9 mouse cellular contexts compared by ENCODE assay signal in the genomic region with DNA sequence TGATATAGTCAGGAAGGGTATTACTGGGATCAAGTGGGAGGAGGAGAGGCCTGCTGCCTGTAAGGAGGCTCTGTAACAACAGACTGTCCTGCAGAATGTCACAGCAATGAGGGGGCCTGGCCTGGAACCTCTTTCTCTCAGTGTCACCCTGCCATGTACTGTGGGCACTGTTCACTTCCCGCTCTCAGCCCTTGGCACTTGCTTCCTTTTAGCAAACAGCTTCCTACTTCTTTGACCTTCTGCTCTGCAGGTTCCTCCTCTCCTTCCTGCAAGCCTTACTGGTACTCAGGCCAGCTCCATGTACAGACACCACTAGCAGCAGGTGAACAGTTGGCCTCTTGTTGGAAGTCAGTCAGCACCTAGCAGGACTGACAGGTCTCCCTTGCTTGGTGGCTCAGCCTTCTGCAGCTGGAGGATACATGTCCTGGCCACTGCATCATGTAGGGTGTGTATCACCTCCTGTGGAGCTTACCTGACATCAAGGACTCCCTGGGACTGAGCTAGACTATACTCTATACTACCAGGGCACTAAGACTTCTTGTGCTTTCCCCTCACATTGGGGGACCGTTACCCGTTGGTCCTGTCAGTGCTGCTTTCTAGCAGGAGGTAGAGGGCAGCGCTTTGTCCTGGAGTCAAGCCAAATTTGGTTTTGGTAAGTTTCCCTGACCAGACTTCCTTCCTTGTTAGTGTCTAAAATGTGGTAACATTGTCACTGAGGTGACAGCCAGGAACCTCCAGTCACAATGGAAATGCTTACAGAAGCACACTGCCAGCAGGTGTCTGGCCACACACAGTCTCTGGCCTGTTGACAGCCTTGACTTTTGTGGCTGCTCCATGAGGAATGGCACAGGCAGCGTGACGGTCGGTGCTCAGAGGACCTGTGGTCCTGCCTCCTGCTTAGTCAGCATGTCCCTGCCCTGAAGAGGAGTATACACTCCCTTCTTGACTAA.
DNase-seq lines count a peak whose midpoint lies in the region; ATAC-seq and TF ChIP-seq lines count a peak whose summit lies in the region.
"Had no signal": no experiment of that assay in that cellular context is flagged by ENCODE, and none has a peak within 500 bp of the region (broad histone marks: within the 10 kb centered on the region; RNA-seq: fewer than 3 reads in every experiment).

No protein-coding gene starts in this region.

- WGBS in forebrain, embryonic 10.5 days = 61% methylated on average over 7 of the region's 7 CpGs
- 31% methylated on average over 7 of the region's 7 CpGs for WGBS in forebrain, postnatal 0 days
- WGBS in hindbrain, postnatal 0 days = 33% methylated on average over 7 of the region's 7 CpGs

- no peak overlapping the region for H3K4me2 ChIP-seq in forebrain, postnatal 0 days (ENCODE audit: low read depth)
- H3K4me2 ChIP-seq in hindbrain, postnatal 0 days (ENCODE audit: low read depth, low read length) = no peak overlapping the region
- H3K4me2 ChIP-seq in myocyte (ENCODE audit: low read depth) = no peak overlapping the region
- H3K4me2 ChIP-seq: stomach, embryonic 15.5 days had no signal

- no peak overlapping the region for H3K4me3 ChIP-seq in forebrain, embryonic 10.5 days
- no peak overlapping the region for H3K4me3 ChIP-seq in forebrain, postnatal 0 days (ENCODE audit: low read depth, low read length)
- no peak overlapping the region for H3K4me3 ChIP-seq in hindbrain, postnatal 0 days (ENCODE audit: low read length)
- H3K4me3 ChIP-seq in myocyte = no peak overlapping the region
- H3K4me3 ChIP-seq: stomach, embryonic 15.5 days had no signal

- no peaks in the 10 kb centered on the region for H3K36me3 ChIP-seq in forebrain, embryonic 10.5 days (replicated peaks)
- no peaks in the 10 kb centered on the region for H3K36me3 ChIP-seq in forebrain, postnatal 0 days (ENCODE audit: insufficient read depth)
- no peaks in the 10 kb centered on the region for H3K36me3 ChIP-seq in hindbrain, postnatal 0 days (ENCODE audit: insufficient read depth, low read length)
- no peaks in the 10 kb centered on the region for H3K36me3 ChIP-seq in myocyte (ENCODE audit: control insufficient read depth, insufficient read depth)
- H3K36me3 ChIP-seq: stomach, embryonic 15.5 days had no signal

- 0 out of 2 replicates have a peak, but pooled peaks cover under 1% of the 10 kb centered on the region for H3K27me3 ChIP-seq in forebrain, embryonic 10.5 days (ENCODE audit: poor library complexity, severe bottlenecking)
- no peaks in the 10 kb centered on the region for H3K27me3 ChIP-seq in forebrain, postnatal 0 days (ENCODE audit: insufficient read depth, low read length)
- no peaks in the 10 kb centered on the region for H3K27me3 ChIP-seq in hindbrain, postnatal 0 days (ENCODE audit: insufficient read depth, low read length)
- H3K27me3 ChIP-seq in myocyte (ENCODE audit: control insufficient read depth, insufficient read depth, insufficient read length) = no peaks in the 10 kb centered on the region
- H3K27me3 ChIP-seq: stomach, embryonic 15.5 days had no signal

- no peak overlapping the region for H3K9ac ChIP-seq in forebrain, postnatal 0 days
- H3K9ac ChIP-seq in hindbrain, postnatal 0 days (replicated peaks; ENCODE audit: low read length) = no peak overlapping the region
- H3K9ac ChIP-seq: stomach, embryonic 15.5 days had no signal

- TF ChIP-seq CTCF in forebrain, postnatal 0 days (IDR thresholded peaks at IDR 0.05; ENCODE audit: low read depth) = no peak
- TF ChIP-seq CTCF in hindbrain, postnatal 0 days (IDR thresholded peaks at IDR 0.05; ENCODE audit: low read depth) = no peak

- no peaks in the 10 kb centered on the region for H3K9me3 ChIP-seq in forebrain, embryonic 10.5 days
- H3K9me3 ChIP-seq in forebrain, postnatal 0 days (ENCODE audit: low read length) = no peaks in the 10 kb centered on the region
- no peaks in the 10 kb centered on the region for H3K9me3 ChIP-seq in hindbrain, postnatal 0 days (ENCODE audit: low read length)
- H3K9me3 ChIP-seq: stomach, embryonic 15.5 days had no signal

- H3K4me1 ChIP-seq in forebrain, embryonic 10.5 days = peaks cover 72% of the 10 kb centered on the region
- H3K4me1 ChIP-seq in forebrain, postnatal 0 days (ENCODE audit: insufficient read depth) = peaks cover 20% of the 10 kb centered on the region
- peaks cover 26% of the 10 kb centered on the region for H3K4me1 ChIP-seq in hindbrain, postnatal 0 days (ENCODE audit: insufficient read depth, low read length)

- peak; percentile 21 for TF ChIP-seq POLR2A in myocyte (IDR thresholded peaks at IDR 0.05; ENCODE audit: insufficient read length, low read depth)

- peaks cover 74% of the 10 kb centered on the region for H3K79me2 ChIP-seq in myocyte (ENCODE audit: control insufficient read depth, insufficient read depth)

- DNase-seq in forebrain, embryonic 10.5 days (ENCODE audit: extremely low spot score, low spot score) = no peak
- no peak for DNase-seq in forebrain, postnatal 0 days
- DNase-seq in lung, postnatal 25 days (ENCODE audit: low spot score) = peak; percentile 40
- DNase-seq in lung, postnatal 14 days = no peak
- DNase-seq in hindbrain, postnatal 0 days (ENCODE audit: low spot score) = peak; percentile 50
- DNase-seq in urinary bladder, postnatal 25 days (ENCODE audit: low spot score) = no peak
- DNase-seq in MN1 (ENCODE audit: low spot score) = no peak

- H3ac ChIP-seq in myocyte (ENCODE audit: control insufficient read depth, insufficient read length) = no peak overlapping the region

- ATAC-seq in forebrain, postnatal 0 days = no peak
- no peak for ATAC-seq in hindbrain, postnatal 0 days

- H3K27ac ChIP-seq in forebrain, embryonic 10.5 days = peak overlapping the region; percentile 93
- no peak overlapping the region for H3K27ac ChIP-seq in forebrain, postnatal 0 days (ENCODE audit: low read depth, low read length)
- H3K27ac ChIP-seq in hindbrain, postnatal 0 days = peak overlapping the region; percentile 97; the same call in 1 of the 2 replicates

TF ChIP-seq in myocyte, 11 proteins besides CTCF, POLR2A, EP300 and RAD21:
- no peak for TF ChIP-seq CEBPB (IDR thresholded peaks at IDR 0.05; ENCODE audit: insufficient read depth, poor library complexity, severe bottlenecking)
- peak; percentile 7 for TF ChIP-seq TCF3 (IDR thresholded peaks at IDR 0.05; ENCODE audit: insufficient read length, low read depth)
- TF ChIP-seq SRF (IDR thresholded peaks at IDR 0.05; ENCODE audit: control insufficient read depth, insufficient read length, low read depth) = no peak
- peak; percentile 55 for TF ChIP-seq POLR2AphosphoS2 (IDR thresholded peaks at IDR 0.05; ENCODE audit: insufficient read length, low read depth)
- peak in 1 of 3 experiments; percentile 62 for TF ChIP-seq MYOG (IDR thresholded peaks at IDR 0.05; ENCODE audit: control insufficient read depth in 1 of 3, insufficient read depth in 1 of 3, insufficient read length in 2 of 3, low read depth in 2 of 3)
- peak in 1 of 3 experiments; percentile 69 for TF ChIP-seq MYOD1 (IDR thresholded peaks at IDR 0.05; ENCODE audit: control insufficient read depth in 1 of 3, insufficient read length in 2 of 3, low read depth in 2 of 3)

Comparison
In these comparisons a context has a peak if more than half of its experiments do, and no peak if none do; other contexts are left out.
1. DNase-seq: peak in lung, postnatal 25 days (single experiment) and hindbrain, postnatal 0 days (single experiment); none in forebrain, embryonic 10.5 days (single experiment), forebrain, postnatal 0 days (single experiment), lung, postnatal 14 days (single experiment), urinary bladder, postnatal 25 days (single experiment) and MN1 (single experiment).